Mouse (Mus musculus) intestine, embryonic 15.5 days (tissue): ENCODE results near the gene Thoc5. TPM values are rescaled to one million over a fixed set of nuclear protein-coding genes. Genes with fewer than 3 reads are reported as not detected.

Experiments used
- ATAC-seq: fragments of 200-750 bp; cut with Nextera tagmentation; 2 replicates; pipeline ENCODE4 v1.8.0; 2017; ENCODE audit warnings: moderate TSS enrichment, moderate library complexity
- H3K27ac ChIP-seq: fragments of 300-500 bp; sonication (generic); 2 replicates; pipeline ENCODE4 v1.5.1; 2015; ENCODE audit warnings: mild to moderate bottlenecking, inconsistent platforms
- H3K27me3 ChIP-seq: fragments of 300-500 bp; sonication (generic); replicated peaks from 2 replicates; pipeline ENCODE4 v1.6.1; 2015; ENCODE audit warnings: inconsistent platforms
- H3K36me3 ChIP-seq: fragments of 300-500 bp; sonication (generic); 2 replicates; pipeline ENCODE4 v1.6.1; 2015; ENCODE audit warnings: inconsistent platforms
- H3K4me1 ChIP-seq: fragments of 300-500 bp; sonication (generic); replicated peaks from 2 replicates; pipeline ENCODE4 v1.6.1; 2015; ENCODE audit warnings: inconsistent platforms
- H3K4me2 ChIP-seq: fragments of 300-500 bp; sonication (generic); replicated peaks from 2 replicates; pipeline ENCODE4 v1.6.1; 2015; ENCODE audit warnings: mild to moderate bottlenecking, inconsistent platforms
- H3K4me3 ChIP-seq: fragments of 300-500 bp; sonication (generic); replicated peaks from 2 replicates; pipeline ENCODE4 v1.5.1; 2015; ENCODE audit warnings: inconsistent platforms
- H3K9ac ChIP-seq: fragments of 300-500 bp; sonication (generic); 2 replicates; pipeline ENCODE4 v1.6.1; 2015; ENCODE audit warnings: inconsistent platforms
- H3K9me3 ChIP-seq: fragments of 300-500 bp; sonication (generic); 2 replicates; pipeline ENCODE4 v1.6.1; 2016; ENCODE audit warnings: inconsistent platforms
- WGBS: fragments of 180-500 bp; shearing (Covaris S2); methylation state at CpG from one replicate; pipeline ENCODE4 v1.1.7; 2015; 5-methylcytosine and 5-hydroxymethylcytosine counted together
- polyA plus RNA-seq: library from polyadenylated mRNA; unstranded; fragments of >200 nt; fragmentation: Nextera tagmentation; extraction: Ambion mirVana; gene quantifications from 2 replicates; pipeline ENCODE4 v1.2.1, GENCODE M21; 2015

Gene Thoc5
- polyA plus RNA-seq, 1 experiment from 2014 or later: 34.3 TPM

DNA sequence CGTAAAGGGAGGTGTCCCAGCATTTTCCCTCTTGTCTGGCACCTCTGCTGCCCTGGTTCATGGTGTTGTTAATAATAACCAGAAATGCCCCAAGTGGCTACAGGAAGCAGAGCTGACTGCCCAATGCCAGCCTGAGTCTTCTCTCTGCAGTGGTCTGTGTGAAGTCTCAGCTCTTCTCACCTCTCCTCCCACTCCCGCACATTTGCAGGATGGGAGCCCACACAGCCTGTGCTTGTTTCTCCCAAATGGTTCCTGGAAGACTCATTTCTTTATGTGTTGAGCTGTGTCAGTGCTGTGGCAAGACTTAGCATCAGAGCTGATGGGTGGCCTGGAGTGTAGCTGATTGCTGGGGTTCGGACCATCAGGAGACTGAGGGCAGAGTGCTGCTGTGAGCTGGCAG, 32.1 kb downstream of the Thoc5 start:
- no peak overlapping the region for H3K4me3 ChIP-seq
- no peaks in the 10 kb centered on the region for H3K27me3 ChIP-seq
- 84% methylated on average over 3 of the region's 3 CpGs for WGBS
- no peak overlapping the region for H3K9ac ChIP-seq
- no peaks in the 10 kb centered on the region for H3K9me3 ChIP-seq
- no peak overlapping the region for H3K4me2 ChIP-seq
- no peak for ATAC-seq
- H3K27ac ChIP-seq: no peak overlapping the region
- peaks cover 9% of the 10 kb centered on the region; the same call in 1 of the 2 replicates for H3K36me3 ChIP-seq
- peaks cover 10% of the 10 kb centered on the region for H3K4me1 ChIP-seq

DNA sequence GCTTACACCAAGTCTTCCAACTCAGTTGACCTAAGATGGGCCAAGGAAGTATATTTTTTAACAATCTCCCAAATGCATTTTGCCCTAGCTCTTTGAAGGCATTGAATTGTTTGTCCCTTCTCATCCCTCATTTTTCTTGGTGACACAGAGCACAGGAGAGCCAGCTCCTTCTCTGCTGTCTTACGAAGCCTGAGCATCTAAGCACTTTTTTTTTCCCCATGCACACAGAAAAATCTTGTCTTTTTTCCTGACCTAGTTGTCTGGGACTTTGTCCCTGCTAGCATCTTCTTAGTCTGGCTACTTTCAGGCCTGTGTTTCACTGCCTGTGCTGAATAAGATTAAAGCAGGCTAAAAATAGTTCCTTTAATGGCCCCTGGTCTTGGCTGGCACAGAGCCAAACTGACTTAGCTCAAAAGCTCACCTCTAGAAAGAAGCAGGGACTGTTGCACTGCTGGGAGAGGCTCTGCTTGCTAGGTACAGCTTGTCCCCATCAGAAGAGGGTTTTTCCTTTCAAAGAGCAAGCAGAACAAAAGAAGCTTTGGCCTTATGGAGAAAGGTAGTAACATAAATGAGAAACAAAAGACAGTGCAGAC, 36.0 kb downstream of the Thoc5 start:
- peak; percentile 77 for ATAC-seq
- Histone ChIP-seq H3K4me2 (no peak overlapping the region), H3K4me3 (no peak overlapping the region), H3K4me1 (peaks cover 10% of the 10 kb centered on the region), H3K36me3 (no peaks in the 10 kb centered on the region; the same call in 1 of the 2 replicates), H3K27me3 (no peaks in the 10 kb centered on the region), H3K9me3 (no peaks in the 10 kb centered on the region), H3K9ac (no peak overlapping the region), H3K27ac (no peak overlapping the region)
- WGBS: 28% methylated on average over 1 of the region's 1 CpGs

DNA sequence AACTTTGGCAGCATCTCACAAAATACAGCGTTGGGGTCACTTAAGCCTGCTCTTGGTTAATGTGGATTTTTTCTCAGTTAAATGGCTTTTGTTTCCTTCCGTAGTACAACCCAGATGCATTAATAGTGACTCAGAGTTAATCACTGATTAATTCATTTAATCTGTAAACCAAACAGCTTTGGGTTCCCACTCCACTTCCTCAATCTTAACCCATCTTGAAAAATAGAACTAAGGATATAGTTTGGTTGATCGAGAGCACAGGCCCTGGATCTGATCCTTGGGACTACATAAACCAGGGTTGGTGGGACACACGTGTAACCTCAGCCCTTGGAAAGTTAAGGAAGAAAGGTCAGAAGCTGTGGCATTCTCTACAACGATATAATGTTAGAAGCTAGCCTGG, 41.1 kb downstream of the Thoc5 start:
- 79% methylated on average over 5 of the region's 5 CpGs for WGBS
- no peaks in the 10 kb centered on the region for H3K36me3 ChIP-seq
- H3K27ac ChIP-seq: no peak overlapping the region
- H3K4me2 ChIP-seq: no peak overlapping the region
- ATAC-seq: no peak
- no peak overlapping the region for H3K4me3 ChIP-seq
- no peaks in the 10 kb centered on the region for H3K9me3 ChIP-seq
- H3K9ac ChIP-seq: no peak overlapping the region
- no peaks in the 10 kb centered on the region for H3K27me3 ChIP-seq
- H3K4me1 ChIP-seq: no peaks in the 10 kb centered on the region; the same call in 1 of the 2 replicates

DNA sequence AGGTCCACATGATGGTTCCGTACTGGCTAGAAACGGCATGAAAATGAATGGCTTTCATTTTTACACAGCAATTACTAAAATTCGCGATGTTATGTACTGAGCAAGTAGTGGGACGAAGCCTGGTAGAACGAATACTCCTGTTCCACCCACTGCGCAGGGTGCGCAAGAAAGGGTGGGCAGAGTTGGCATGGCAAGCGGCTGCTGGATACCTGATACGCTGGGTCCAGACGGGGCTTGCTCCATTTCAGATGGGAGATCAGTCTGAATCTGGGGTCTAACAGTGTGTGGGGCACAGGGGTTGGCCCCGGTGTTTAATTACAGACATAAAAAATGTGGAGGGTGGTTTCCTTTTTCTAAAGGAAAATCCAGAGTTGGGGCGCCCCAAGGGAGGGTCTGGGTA, 51.4 kb downstream of the Thoc5 start:
- Histone ChIP-seq H3K36me3 (no peaks in the 10 kb centered on the region), H3K4me3 (peak overlapping the region; percentile 46), H3K4me1 (peaks cover 13% of the 10 kb centered on the region), H3K4me2 (peak overlapping the region; percentile 94), H3K9me3 (no peaks in the 10 kb centered on the region), H3K27ac (no peak overlapping the region), H3K27me3 (peaks cover 56% of the 10 kb centered on the region), H3K9ac (no peak overlapping the region)
- 48% methylated on average over 13 of the region's 13 CpGs for WGBS
- no peak for ATAC-seq

DNA sequence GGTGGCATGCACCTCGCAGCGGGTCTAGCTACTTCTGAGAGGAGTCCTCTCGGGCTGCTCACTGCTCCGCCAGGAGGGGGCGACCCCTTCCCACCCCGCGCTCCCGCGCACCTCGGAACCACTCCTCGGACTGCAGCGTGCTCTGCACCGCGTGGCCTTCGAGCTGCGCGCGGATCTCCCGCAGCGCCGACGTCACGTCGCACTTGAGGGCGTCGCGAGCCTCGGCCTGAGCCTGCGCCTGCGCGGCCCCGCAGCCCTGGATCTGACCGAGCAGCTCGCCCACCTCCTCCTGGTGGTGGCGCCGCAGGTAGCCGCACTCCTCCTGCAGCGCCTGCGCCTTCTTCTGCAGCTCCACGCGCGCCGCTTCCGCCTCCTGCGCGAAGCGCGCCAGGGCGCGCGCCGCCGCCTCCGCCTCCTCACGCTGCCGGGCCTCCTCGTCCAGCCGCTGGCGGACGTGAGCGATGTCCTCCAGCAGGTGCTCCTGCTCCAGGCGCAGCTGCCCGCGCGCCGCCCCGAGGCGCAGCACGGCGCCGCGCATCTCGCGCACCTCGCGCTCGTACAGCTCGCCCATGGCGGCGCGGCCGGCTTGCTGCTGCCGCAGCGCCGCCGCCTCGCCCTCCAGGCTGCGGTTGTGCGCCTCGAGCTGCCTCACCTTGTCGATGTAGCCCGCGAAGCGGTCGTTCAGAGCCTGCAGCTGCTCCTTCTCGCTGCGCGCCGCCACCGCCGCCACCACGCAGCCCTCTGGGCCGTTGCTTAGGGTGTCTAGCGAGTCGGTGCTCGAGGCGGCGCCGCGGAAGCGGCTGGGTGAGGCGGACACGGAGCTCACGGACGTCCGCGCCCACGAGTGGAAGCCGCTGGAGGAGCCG, 52.1 kb downstream of the Thoc5 start:
- no peak overlapping the region; the same call in 1 of the 2 replicates for H3K9ac ChIP-seq
- peaks cover 61% of the 10 kb centered on the region for H3K27me3 ChIP-seq
- peaks cover 13% of the 10 kb centered on the region for H3K4me1 ChIP-seq
- peak overlapping the region; percentile 94 for H3K4me2 ChIP-seq
- peak; percentile 86 for ATAC-seq
- peak overlapping the region; percentile 46 for H3K4me3 ChIP-seq
- no peaks in the 10 kb centered on the region for H3K36me3 ChIP-seq
- no peak overlapping the region for H3K27ac ChIP-seq
- under 1% methylated on average over 106 of the region's 120 CpGs for WGBS
- H3K9me3 ChIP-seq: no peaks in the 10 kb centered on the region

DNA sequence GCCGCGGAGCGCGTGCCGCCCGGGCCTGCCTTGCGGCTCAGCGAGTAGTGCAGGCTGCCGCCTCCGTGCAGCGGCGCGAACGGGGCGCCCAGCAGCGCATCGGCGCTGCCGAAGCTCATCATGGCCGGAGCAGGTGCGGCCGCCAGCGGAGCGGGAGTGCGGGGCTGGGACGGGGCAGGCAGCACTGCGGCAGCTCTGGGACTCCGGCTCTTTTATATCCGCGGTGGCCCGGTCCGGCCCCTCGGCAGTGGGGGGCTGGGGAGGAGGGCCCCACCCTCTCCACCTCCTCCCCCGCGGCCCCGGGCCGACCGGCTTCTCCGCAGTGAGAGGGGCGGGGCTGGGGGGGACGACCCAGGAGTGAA, 52.7 kb downstream of the Thoc5 start, which contains the start of gene Nefh:
TSS of gene Nefh (minus strand) at position 252 of the 362 bp plus-strand sequence.
- 2% methylated on average over 41 of the region's 41 CpGs for WGBS
- H3K4me1 ChIP-seq: peaks cover 13% of the 10 kb centered on the region
- no peaks in the 10 kb centered on the region for H3K36me3 ChIP-seq
- H3K9me3 ChIP-seq: no peaks in the 10 kb centered on the region
- no peak within 1 kb of the TSS for H3K27ac ChIP-seq
- ATAC-seq: peak; percentile 37; the same call in 1 of the 2 replicates
- peak within 1 kb of the TSS; percentile 94 for H3K4me2 ChIP-seq
- H3K27me3 ChIP-seq: peaks cover 67% of the 10 kb centered on the region
- peak within 1 kb of the TSS; percentile 46 for H3K4me3 ChIP-seq
- H3K9ac ChIP-seq: no peak within 1 kb of the TSS; the same call in 1 of the 2 replicates

DNA sequence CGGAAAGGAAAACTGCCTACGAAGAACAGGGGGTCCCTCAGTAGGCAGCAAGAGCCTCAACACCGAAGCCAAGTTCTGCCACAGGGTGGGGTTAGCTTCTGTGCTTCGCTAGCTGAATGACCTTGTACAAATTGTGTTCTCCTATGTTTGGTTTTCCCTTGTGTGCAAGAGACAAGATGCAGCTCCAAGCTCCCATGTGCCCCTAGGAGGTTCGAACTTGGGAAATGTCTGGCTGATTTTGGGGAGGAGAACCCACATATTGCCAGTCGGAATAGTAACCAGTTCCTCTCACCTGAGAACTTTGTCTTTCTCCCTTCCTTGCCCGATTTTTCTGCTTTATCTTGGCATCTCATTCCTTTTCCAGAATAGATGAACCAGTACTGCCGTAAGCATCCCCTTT, 53.7 kb downstream of the Thoc5 start:
- Histone ChIP-seq H3K9ac (no peak overlapping the region), H3K9me3 (no peaks in the 10 kb centered on the region), H3K36me3 (no peaks in the 10 kb centered on the region), H3K4me3 (no peak overlapping the region), H3K4me1 (peaks cover 13% of the 10 kb centered on the region), H3K4me2 (peak overlapping the region; percentile 27; the same call in 1 of the 2 replicates), H3K27ac (no peak overlapping the region), H3K27me3 (peaks cover 75% of the 10 kb centered on the region)
- 34% methylated on average over 8 of the region's 8 CpGs for WGBS
- ATAC-seq: no peak

DNA sequence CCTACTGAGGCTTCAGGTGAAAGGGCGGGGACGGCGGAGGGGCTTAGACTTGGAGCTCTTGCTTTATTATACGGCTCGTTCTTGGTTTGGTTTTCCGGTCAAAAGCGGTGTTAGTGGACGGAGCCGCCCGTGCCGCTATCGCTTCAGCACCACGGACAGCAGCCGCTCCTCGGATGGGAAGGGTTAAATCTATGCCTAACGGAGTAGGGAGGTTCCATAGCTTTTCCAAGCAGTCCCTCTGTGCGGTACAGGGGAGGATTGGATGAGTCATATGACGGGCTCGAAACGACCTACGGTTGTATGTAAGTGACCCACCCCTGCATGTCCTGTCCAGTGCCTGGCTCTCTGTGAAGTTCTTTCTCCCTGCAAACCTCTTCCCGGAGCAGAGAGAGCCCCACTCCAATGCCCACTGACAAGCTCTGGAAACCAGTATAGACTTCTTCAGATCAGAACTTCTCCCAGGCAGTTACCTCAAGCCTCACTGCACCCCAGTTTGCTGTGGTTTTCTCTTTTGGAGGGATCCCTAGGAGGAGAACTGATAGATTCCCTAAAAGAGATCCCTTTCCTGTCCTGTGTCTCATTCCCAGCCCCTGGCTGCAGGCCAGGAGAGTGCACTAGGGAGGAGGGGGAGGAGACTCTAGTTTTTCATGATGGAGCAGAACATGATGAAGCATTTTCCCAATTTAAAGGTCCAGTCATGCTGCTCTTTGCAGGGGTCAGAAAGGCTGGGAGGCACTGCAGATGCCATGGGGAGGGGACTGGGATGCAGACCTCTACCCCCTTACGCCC, 54.3 kb downstream of the Thoc5 start:
- H3K4me3 ChIP-seq: no peak overlapping the region

DNA sequence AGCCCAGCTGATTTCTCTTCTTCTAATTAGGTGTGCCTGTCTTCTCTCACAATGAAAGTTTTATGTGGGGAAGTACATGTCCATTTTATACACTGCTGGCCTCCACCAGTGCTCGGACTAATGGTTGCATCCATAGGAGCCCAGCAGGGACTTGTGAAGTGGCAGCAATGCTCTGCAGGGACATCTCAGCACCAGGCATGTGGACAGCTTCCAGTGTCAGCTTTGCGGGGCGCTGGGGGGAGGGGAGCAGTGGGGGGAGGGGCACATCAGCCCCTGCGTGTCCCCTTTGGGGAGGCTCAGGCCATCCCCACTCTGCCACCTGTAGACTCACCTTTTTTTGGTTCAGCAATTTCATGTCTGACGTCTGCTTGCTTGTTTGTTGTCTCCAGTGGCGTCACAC, 58.3 kb downstream of the Thoc5 start:
- no peaks in the 10 kb centered on the region for H3K36me3 ChIP-seq
- H3K27me3 ChIP-seq: peaks cover 54% of the 10 kb centered on the region
- no peak overlapping the region for H3K9ac ChIP-seq
- H3K27ac ChIP-seq: no peak overlapping the region
- H3K9me3 ChIP-seq: no peaks in the 10 kb centered on the region
- WGBS: 4% methylated on average over 6 of the region's 6 CpGs
- no peak overlapping the region for H3K4me2 ChIP-seq
- H3K4me3 ChIP-seq: no peak overlapping the region
- no peak for ATAC-seq
- H3K4me1 ChIP-seq: no peaks in the 10 kb centered on the region; the same call in 1 of the 2 replicates

More for the DNA sequence above, 54.3 kb downstream of the Thoc5 start:
- peaks cover 13% of the 10 kb centered on the region for H3K4me1 ChIP-seq
- H3K4me2 ChIP-seq: peak overlapping the region; percentile 27; the same call in 1 of the 2 replicates
- 0 out of 2 replicates have a peak, but pooled peaks have one; percentile 18 for ATAC-seq
- 5% methylated on average over 23 of the region's 23 CpGs for whole genome bisulfite sequencing
- H3K27me3 ChIP-seq: peaks cover 82% of the 10 kb centered on the region
- no peaks in the 10 kb centered on the region for H3K36me3 ChIP-seq
- H3K9ac ChIP-seq: no peak overlapping the region
- no peaks in the 10 kb centered on the region for H3K9me3 ChIP-seq
- H3K27ac ChIP-seq: no peak overlapping the region

DNA sequence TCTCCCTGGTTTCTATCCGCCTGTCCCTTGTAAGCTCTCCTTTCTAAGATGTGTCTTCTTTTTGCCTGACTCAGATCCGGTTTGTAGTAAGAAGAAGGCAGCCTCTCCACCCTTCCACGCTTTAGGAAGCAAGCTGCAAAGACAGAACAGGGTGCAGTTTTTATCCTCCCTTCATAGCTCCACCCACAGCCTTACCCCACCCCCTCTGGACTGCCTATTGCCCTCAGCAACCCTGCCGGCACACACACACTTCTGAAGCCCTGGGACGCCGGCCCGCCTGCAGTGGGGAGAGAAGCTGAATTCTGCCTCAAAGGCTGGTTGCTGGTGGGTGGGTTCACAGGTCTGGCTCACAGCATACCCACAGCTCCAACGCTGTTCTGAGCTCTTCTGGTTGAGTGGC, 58.8 kb downstream of the Thoc5 start:
- Histone ChIP-seq H3K27ac (no peak overlapping the region), H3K4me1 (no peaks in the 10 kb centered on the region), H3K9ac (no peak overlapping the region), H3K9me3 (no peaks in the 10 kb centered on the region), H3K27me3 (peaks cover 49% of the 10 kb centered on the region), H3K36me3 (no peaks in the 10 kb centered on the region), H3K4me3 (no peak overlapping the region), H3K4me2 (no peak overlapping the region)
- ATAC-seq: 0 out of 2 replicates have a peak, but pooled peaks have one; percentile 45
- WGBS: 1% methylated on average over 8 of the region's 8 CpGs

DNA sequence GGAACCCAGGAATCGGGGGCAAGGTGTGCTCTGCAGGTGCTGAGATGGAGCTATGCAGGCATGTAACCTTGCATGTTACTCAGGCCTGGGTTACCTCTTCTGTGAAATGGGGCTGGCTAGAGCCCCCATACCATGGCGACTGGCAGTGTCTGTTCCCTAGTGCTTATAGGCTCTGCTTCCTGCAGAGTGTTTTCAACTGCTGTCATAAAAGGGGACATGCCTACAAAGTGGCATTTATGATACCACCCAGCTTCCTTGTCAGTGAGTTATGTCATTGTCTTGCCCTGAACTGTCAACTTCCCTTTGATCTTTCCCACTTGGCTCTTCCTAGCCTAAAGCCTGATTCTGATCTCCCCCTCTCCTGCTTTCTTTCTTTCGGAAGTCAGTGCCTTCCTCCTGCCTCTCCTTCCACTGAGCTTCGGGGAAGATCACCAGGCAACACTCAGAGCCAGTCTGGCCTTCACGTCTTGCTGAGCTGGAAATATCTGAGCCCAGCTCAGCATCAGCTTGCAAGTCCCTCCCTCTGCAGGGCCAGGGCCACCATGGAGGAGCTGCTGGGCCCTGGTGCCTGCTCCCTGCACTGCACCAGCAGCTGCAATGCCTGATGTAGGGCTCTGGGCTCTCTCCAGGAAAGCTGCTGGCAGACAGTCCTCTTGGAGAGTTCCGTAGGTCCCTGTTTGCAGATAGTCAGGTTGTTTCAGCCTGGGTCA, 68.1 kb downstream of the Thoc5 start:
- H3K9ac ChIP-seq: no peak overlapping the region
- no peak overlapping the region for H3K27ac ChIP-seq
- WGBS: 42% methylated on average over 6 of the region's 6 CpGs
- no peak overlapping the region for H3K4me3 ChIP-seq
- H3K36me3 ChIP-seq: no peaks in the 10 kb centered on the region
- no peaks in the 10 kb centered on the region for H3K27me3 ChIP-seq
- no peak overlapping the region for H3K4me2 ChIP-seq
- H3K4me1 ChIP-seq: 0 out of 2 replicates have a peak, but pooled peaks cover 2% of the 10 kb centered on the region
- ATAC-seq: peak; percentile 59; the same call in 1 of the 2 replicates
- H3K9me3 ChIP-seq: no peaks in the 10 kb centered on the region
